Mouse (Mus musculus) liver, adult 2 months (tissue): ENCODE data around the gene Mark1.

Experiments used
- CTCF ChIP-seq: fragments of 200-500 bp; IDR thresholded peaks from 2 replicates; pipeline ENCODE4 v1.5.1; 2011; ENCODE audit warnings: low read depth, low read length, control low read depth
- POLR2A ChIP-seq: fragments of 200-500 bp; IDR thresholded peaks from 2 replicates; pipeline ENCODE4 v1.6.1; 2011; ENCODE audit warnings: low read length, control low read depth; ENCODE audit not compliant: insufficient read depth; ENCODE audit errors: extremely low read depth

DNA sequence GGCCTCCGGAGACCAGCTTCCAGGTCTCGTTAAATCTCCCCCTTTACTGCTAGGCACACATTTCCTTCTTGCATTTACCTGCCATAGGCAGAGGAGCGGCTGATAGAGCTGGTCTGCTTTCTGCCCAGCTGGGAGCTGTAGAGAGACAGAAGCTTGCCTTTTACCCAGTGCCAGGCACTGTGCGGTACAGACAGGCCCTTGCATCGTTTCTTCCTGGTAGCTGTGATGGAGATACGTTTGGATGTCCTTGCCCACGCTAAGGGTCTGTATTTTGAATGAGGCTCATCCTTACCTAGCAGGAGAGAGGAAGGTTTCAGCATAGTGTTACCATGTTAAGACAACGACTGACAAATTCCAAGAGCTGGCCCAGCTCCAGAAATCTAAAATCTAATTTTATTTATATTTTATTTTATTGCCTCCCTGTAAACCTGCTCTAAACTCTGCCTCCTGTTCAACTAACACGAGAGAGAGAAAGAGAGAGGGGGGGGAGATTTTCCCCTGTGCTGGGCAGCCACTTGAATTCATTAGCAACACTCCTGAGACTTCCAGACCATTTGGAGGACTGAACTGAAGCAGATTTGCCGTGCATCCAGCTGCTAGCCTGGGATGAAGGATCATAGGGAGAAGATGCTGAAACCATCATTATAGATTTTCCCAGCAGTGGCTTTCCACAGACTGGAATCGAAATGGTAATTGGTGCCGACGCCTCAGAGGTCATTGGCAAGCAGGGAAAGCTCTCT is 21.2 kb upstream of the Mark1 start:
- TF ChIP-seq POLR2A (no peak), CTCF (no peak)
